Mouse (Mus musculus) heart, embryonic 11.5 days (tissue): ENCODE data around the gene 1700088E04Rik. TPM values are rescaled to one million over a fixed set of nuclear protein-coding genes. Genes with fewer than 3 reads are reported as not detected.

Experiments
- ATAC-seq: fragments of 200-750 bp; cut with Nextera tagmentation; replicated peaks from 2 replicates; pipeline ENCODE4 v1.8.0; 2017; ENCODE audit warnings: moderate library complexity; ENCODE audit not compliant: insufficient number of reproducible peaks, low FRiP score, low TSS enrichment
- H3K27ac ChIP-seq: fragments of 300-500 bp; sonication (generic); 2 replicates; pipeline ENCODE4 v1.5.1; 2014; ENCODE audit warnings: mild to moderate bottlenecking, low read depth, low read length
- H3K27me3 ChIP-seq: fragments of 300-500 bp; sonication (generic); 2 replicates; pipeline ENCODE4 v1.6.1; 2014; ENCODE audit warnings: mild to moderate bottlenecking, low read length, mixed read lengths; ENCODE audit not compliant: control insufficient read depth, insufficient read depth
- H3K36me3 ChIP-seq: fragments of 300-500 bp; sonication (generic); 2 replicates; pipeline ENCODE4 v1.6.1; 2014; ENCODE audit warnings: mild to moderate bottlenecking, low read length, moderate library complexity, mixed read lengths; ENCODE audit not compliant: control insufficient read depth, insufficient read depth
- H3K4me1 ChIP-seq: fragments of 300-500 bp; sonication (generic); 2 replicates; pipeline ENCODE4 v1.6.1; 2014; ENCODE audit warnings: low read length; ENCODE audit not compliant: control insufficient read depth, insufficient read depth
- H3K4me2 ChIP-seq: fragments of 300-500 bp; sonication (generic); 2 replicates; pipeline ENCODE4 v1.6.1; 2014; ENCODE audit warnings: mild to moderate bottlenecking, moderate library complexity
- H3K4me3 ChIP-seq: fragments of 300-500 bp; sonication (generic); 2 replicates; pipeline ENCODE4 v1.5.1; 2014; ENCODE audit warnings: low read depth, low read length
- H3K9ac ChIP-seq: fragments of 300-500 bp; sonication (generic); 2 replicates; pipeline ENCODE4 v1.6.1; 2014; ENCODE audit warnings: mild to moderate bottlenecking, low read depth, low read length, moderate library complexity
- H3K9me3 ChIP-seq: fragments of 300-500 bp; sonication (generic); replicated peaks from 2 replicates; pipeline ENCODE4 v1.6.1; 2016; ENCODE audit warnings: low read length; ENCODE audit not compliant: control insufficient read depth
- WGBS: fragments of 180-500 bp; shearing (Covaris S2); extraction: QIAGEN DNeasy Blood & Tissue Kit; methylation state at CpG from one replicate; pipeline ENCODE4 v1.1.7; 2014; ENCODE audit not compliant: insufficient replicate concordance; 5-methylcytosine and 5-hydroxymethylcytosine counted together
- polyA plus RNA-seq: library from polyadenylated mRNA; unstranded; fragments of >200 nt; fragmentation: Nextera tagmentation; extraction: Ambion mirVana; gene quantifications from 2 replicates; pipeline ENCODE4 v1.2.1, GENCODE M21; 2014

Gene 1700088E04Rik
- 7.1 and 8.2 TPM in 2 replicates for polyA plus RNA-seq

- Histone ChIP-seq H3K36me3 (peaks cover 7% of the 10 kb centered on the region; the same call in 1 of the 2 replicates), H3K27me3 (no peaks in the 10 kb centered on the region), H3K4me3 (peak within 1 kb of the TSS; percentile 95), H3K9ac (peak within 1 kb of the TSS; percentile 88), H3K4me1 (peaks cover 9% of the 10 kb centered on the region), H3K27ac (no peak within 1 kb of the TSS; the same call in 1 of the 2 replicates), H3K9me3 (no peaks in the 10 kb centered on the region), H3K4me2 (peak within 1 kb of the TSS; percentile 77)
- ATAC-seq = peak; percentile 76
- under 1% methylated on average over 57 of the region's 57 CpGs for WGBS
Observed at GRCm38 (mm10) chr15:79140866-79141565, at the start of gene 1700088E04Rik, which contains the start of gene Polr2f. Gene 1700088E04Rik, minus strand, starts transcription at chr15:79141253. Gene Polr2f, plus strand, starts transcription at chr15:79141009.

GRCm38 (mm10) chr15:79187819-79188218 is 46.8 kb upstream of the 1700088E04Rik start:
- Histone ChIP-seq H3K4me2 (no peak overlapping the region), H3K27ac (no peak overlapping the region), H3K9ac (no peak overlapping the region), H3K36me3 (no peaks in the 10 kb centered on the region), H3K4me3 (no peak overlapping the region), H3K9me3 (no peaks in the 10 kb centered on the region), H3K27me3 (no peaks in the 10 kb centered on the region), H3K4me1 (0 out of 2 replicates have a peak, but pooled peaks cover 1% of the 10 kb centered on the region)
- ATAC-seq = no peak
- WGBS = 81% methylated on average over 8 of the region's 8 CpGs

GRCm38 (mm10) chr15:79185213-79185612 is 44.2 kb upstream of the 1700088E04Rik start:
- 83% methylated on average over 10 of the region's 10 CpGs for WGBS
- H3K27me3 ChIP-seq = no peaks in the 10 kb centered on the region
- no peaks in the 10 kb centered on the region for H3K9me3 ChIP-seq
- H3K4me2 ChIP-seq = no peak overlapping the region
- H3K27ac ChIP-seq = no peak overlapping the region
- no peaks in the 10 kb centered on the region for H3K36me3 ChIP-seq
- no peak overlapping the region for H3K4me3 ChIP-seq
- no peak for ATAC-seq
- H3K9ac ChIP-seq = no peak overlapping the region
- H3K4me1 ChIP-seq = no peaks in the 10 kb centered on the region

GRCm38 (mm10) chr15:79176905-79177304 is 35.9 kb upstream of the 1700088E04Rik start:
- Histone ChIP-seq H3K4me2 (no peak overlapping the region), H3K36me3 (no peaks in the 10 kb centered on the region), H3K27me3 (0 out of 2 replicates have a peak, but pooled peaks cover 2% of the 10 kb centered on the region), H3K4me3 (no peak overlapping the region), H3K4me1 (no peaks in the 10 kb centered on the region), H3K9me3 (no peaks in the 10 kb centered on the region), H3K27ac (no peak overlapping the region), H3K9ac (no peak overlapping the region)
- 71% methylated on average over 6 of the region's 6 CpGs for WGBS
- no peak for ATAC-seq

GRCm38 (mm10) chr15:79166712-79167111 is 25.7 kb upstream of the 1700088E04Rik start:
- Histone ChIP-seq H3K4me2 (no peak overlapping the region), H3K27ac (no peak overlapping the region), H3K36me3 (no peaks in the 10 kb centered on the region), H3K27me3 (peaks cover 51% of the 10 kb centered on the region), H3K9me3 (no peaks in the 10 kb centered on the region), H3K4me1 (peaks cover 15% of the 10 kb centered on the region), H3K9ac (no peak overlapping the region), H3K4me3 (no peak overlapping the region)
- 30% methylated on average over 8 of the region's 8 CpGs for WGBS
- ATAC-seq = 0 out of 2 replicates have a peak, but pooled peaks have one; percentile 20

- Histone ChIP-seq H3K4me2 (peak within 1 kb of the TSS; percentile 9; the same call in 1 of the 2 replicates), H3K4me3 (no peak within 1 kb of the TSS; the same call in 1 of the 2 replicates)
Observed at GRCm38 (mm10) chr15:79165140-79165539, 24.1 kb upstream of the 1700088E04Rik start, which contains the start of gene Sox10. Gene Sox10, minus strand, starts transcription at chr15:79165240.

GRCm38 (mm10) chr15:79164251-79164650 is 23.2 kb upstream of the 1700088E04Rik start:
- peaks cover 75% of the 10 kb centered on the region for H3K27me3 ChIP-seq

More at GRCm38 (mm10) chr15:79165140-79165539, 24.1 kb upstream of the 1700088E04Rik start, which contains the start of gene Sox10:
- peaks cover 15% of the 10 kb centered on the region for H3K4me1 ChIP-seq
- ATAC-seq = no peak
- H3K27me3 ChIP-seq = peaks cover 67% of the 10 kb centered on the region
- H3K9ac ChIP-seq = no peak within 1 kb of the TSS
- WGBS = 37% methylated on average over 5 of the region's 5 CpGs
- no peaks in the 10 kb centered on the region for H3K9me3 ChIP-seq
- H3K36me3 ChIP-seq = no peaks in the 10 kb centered on the region
- no peak within 1 kb of the TSS for H3K27ac ChIP-seq

GRCm38 (mm10) chr15:79162822-79163221 is 21.8 kb upstream of the 1700088E04Rik start:
- Histone ChIP-seq H3K4me2 (no peak overlapping the region), H3K9me3 (no peaks in the 10 kb centered on the region), H3K4me3 (peak overlapping the region; percentile 35; the same call in 1 of the 2 replicates), H3K9ac (no peak overlapping the region), H3K4me1 (peaks cover 15% of the 10 kb centered on the region), H3K27ac (no peak overlapping the region), H3K27me3 (peaks cover 86% of the 10 kb centered on the region), H3K36me3 (no peaks in the 10 kb centered on the region)
- WGBS = 30% methylated on average over 14 of the region's 14 CpGs
- no peak for ATAC-seq

More at GRCm38 (mm10) chr15:79164251-79164650, 23.2 kb upstream of the 1700088E04Rik start:
- Histone ChIP-seq H3K4me1 (peaks cover 15% of the 10 kb centered on the region), H3K9ac (no peak overlapping the region), H3K4me3 (no peak overlapping the region; the same call in 1 of the 2 replicates), H3K9me3 (no peaks in the 10 kb centered on the region), H3K4me2 (peak overlapping the region; percentile 9; the same call in 1 of the 2 replicates), H3K36me3 (no peaks in the 10 kb centered on the region), H3K27ac (no peak overlapping the region)
- no peak for ATAC-seq
- 2% methylated on average over 15 of the region's 15 CpGs for WGBS
